Mouse (Mus musculus) forebrain, embryonic 15.5 days (tissue): ENCODE measurements at regions not wholly inside any gene's neighbourhood (a gene's known extent, or its start where the extent isn't known, plus 50 kb on each side); places are given as distances from the start of the nearest gene placed in this dataset.
A peak's percentile ranks its signal among the peaks of the same experiment; 100 is the strongest.

ENCODE experiments used
- ATAC-seq: fragments of 200-750 bp; cut with Nextera tagmentation; replicated peaks from 2 replicates; pipeline ENCODE4 v1.8.0; 2017; ENCODE audit warnings: mild to moderate bottlenecking, moderate TSS enrichment, moderate library complexity
- H3K27ac ChIP-seq: fragments of 300-500 bp; sonication (generic); replicated peaks from 2 replicates; pipeline ENCODE4 v1.5.1; 2015; ENCODE audit warnings: mild to moderate bottlenecking, inconsistent platforms
- H3K27me3 ChIP-seq: fragments of 300-500 bp; sonication (generic); 2 replicates; pipeline ENCODE4 v1.6.1; 2015; ENCODE audit warnings: inconsistent platforms
- H3K36me3 ChIP-seq: fragments of 300-500 bp; sonication (generic); 2 replicates; pipeline ENCODE4 v1.6.1; 2015; ENCODE audit warnings: mild to moderate bottlenecking, inconsistent platforms
- H3K4me1 ChIP-seq: fragments of 300-500 bp; sonication (generic); 2 replicates; pipeline ENCODE4 v1.6.1; 2015; ENCODE audit warnings: inconsistent platforms
- H3K4me2 ChIP-seq: fragments of 300-500 bp; sonication (generic); replicated peaks from 2 replicates; pipeline ENCODE4 v1.6.1; 2015; ENCODE audit warnings: mild to moderate bottlenecking, inconsistent platforms
- H3K4me3 ChIP-seq: fragments of 300-500 bp; sonication (generic); 2 replicates; pipeline ENCODE4 v1.5.1; 2015; ENCODE audit warnings: mild to moderate bottlenecking, inconsistent platforms
- H3K9ac ChIP-seq: fragments of 300-500 bp; sonication (generic); replicated peaks from 2 replicates; pipeline ENCODE4 v1.6.1; 2015; ENCODE audit warnings: mild to moderate bottlenecking, inconsistent platforms
- H3K9me3 ChIP-seq: fragments of 300-500 bp; sonication (generic); 2 replicates; pipeline ENCODE4 v1.6.1; 2016; ENCODE audit warnings: inconsistent platforms
- WGBS: fragments of 180-500 bp; shearing (Covaris S2); methylation state at CpG from one replicate; pipeline ENCODE4 v1.1.7; 2015; ENCODE audit warnings: mixed read lengths; 5-methylcytosine and 5-hydroxymethylcytosine counted together

GRCm38 (mm10) chr5:101100975-101101699, 255.6 kb downstream of the Gpat3 start:
- whole genome bisulfite sequencing = 88% methylated on average over 11 of the region's 11 CpGs
- Histone ChIP-seq H3K9ac (no peak overlapping the region), H3K36me3 (no peaks in the 10 kb centered on the region), H3K4me3 (no peak overlapping the region), H3K27me3 (no peaks in the 10 kb centered on the region), H3K4me1 (no peaks in the 10 kb centered on the region), H3K27ac (no peak overlapping the region), H3K9me3 (no peaks in the 10 kb centered on the region), H3K4me2 (no peak overlapping the region)
- ATAC-seq = no peak

GRCm38 (mm10) chr5:101091027-101091598, 245.6 kb downstream of the Gpat3 start:
- Histone ChIP-seq H3K4me2 (peak overlapping the region; percentile 43), H3K4me1 (peaks cover 18% of the 10 kb centered on the region), H3K36me3 (no peaks in the 10 kb centered on the region), H3K9me3 (no peaks in the 10 kb centered on the region), H3K27ac (peak overlapping the region; percentile 68), H3K9ac (peak overlapping the region; percentile 28), H3K4me3 (peak overlapping the region; percentile 30), H3K27me3 (no peaks in the 10 kb centered on the region)
- peak; percentile 87 for ATAC-seq
- 8% methylated on average over 21 of the region's 21 CpGs for WGBS

GRCm38 (mm10) chr5:101090415-101091026, 245.0 kb downstream of the Gpat3 start:
- Histone ChIP-seq H3K9ac (peak overlapping the region; percentile 28), H3K9me3 (no peaks in the 10 kb centered on the region), H3K36me3 (no peaks in the 10 kb centered on the region), H3K27ac (peak overlapping the region; percentile 68), H3K4me1 (peaks cover 18% of the 10 kb centered on the region), H3K27me3 (no peaks in the 10 kb centered on the region), H3K4me3 (peak overlapping the region; percentile 30; the same call in 1 of the 2 replicates), H3K4me2 (peak overlapping the region; percentile 43)
- ATAC-seq = peak; percentile 62
- 42% methylated on average over 7 of the region's 7 CpGs for WGBS

- H3K4me1 ChIP-seq = peaks cover 10% of the 10 kb centered on the region
- H3K9ac ChIP-seq = no peak overlapping the region
- H3K27ac ChIP-seq = no peak overlapping the region
- ATAC-seq = no peak
- no peaks in the 10 kb centered on the region for H3K9me3 ChIP-seq
- H3K27me3 ChIP-seq = no peaks in the 10 kb centered on the region
- H3K4me2 ChIP-seq = no peak overlapping the region
- no peak overlapping the region for H3K4me3 ChIP-seq
- 79% methylated on average over 3 of the region's 3 CpGs for whole genome bisulfite sequencing
- H3K36me3 ChIP-seq = no peaks in the 10 kb centered on the region
Measured at GRCm38 (mm10) chr5:101085199-101085598, 239.7 kb downstream of the Gpat3 start.

- Histone ChIP-seq H3K4me1 (peaks cover 9% of the 10 kb centered on the region), H3K4me2 (peak overlapping the region; percentile 30), H3K9me3 (no peaks in the 10 kb centered on the region), H3K4me3 (peak overlapping the region; percentile 6), H3K27ac (0 out of 2 replicates have a peak overlapping the region, but pooled peaks have one; percentile 4), H3K36me3 (no peaks in the 10 kb centered on the region), H3K27me3 (no peaks in the 10 kb centered on the region), H3K9ac (no peak overlapping the region)
- WGBS = 39% methylated on average over 20 of the region's 20 CpGs
- ATAC-seq = peak; percentile 55; the same call in 1 of the 2 replicates
Measured at GRCm38 (mm10) chr5:101082611-101083010, 237.1 kb downstream of the Gpat3 start.

- Histone ChIP-seq H3K9ac (no peak overlapping the region), H3K27me3 (no peaks in the 10 kb centered on the region), H3K4me1 (no peaks in the 10 kb centered on the region), H3K4me2 (no peak overlapping the region), H3K36me3 (no peaks in the 10 kb centered on the region), H3K4me3 (no peak overlapping the region), H3K9me3 (no peaks in the 10 kb centered on the region), H3K27ac (no peak overlapping the region)
- 78% methylated on average over 3 of the region's 3 CpGs for WGBS
- no peak for ATAC-seq
Measured at GRCm38 (mm10) chr5:101064308-101064707, 218.8 kb downstream of the Gpat3 start.

- 95% methylated on average over 4 of the region's 4 CpGs for WGBS
- H3K9me3 ChIP-seq = no peaks in the 10 kb centered on the region
- no peak overlapping the region for H3K27ac ChIP-seq
- H3K9ac ChIP-seq = no peak overlapping the region
- H3K4me2 ChIP-seq = no peak overlapping the region
- no peaks in the 10 kb centered on the region for H3K4me1 ChIP-seq
- H3K27me3 ChIP-seq = no peaks in the 10 kb centered on the region
- H3K4me3 ChIP-seq = no peak overlapping the region
- no peaks in the 10 kb centered on the region for H3K36me3 ChIP-seq
- no peak for ATAC-seq
Measured at GRCm38 (mm10) chr5:101063254-101063653, 217.7 kb downstream of the Gpat3 start.

- no peak for ATAC-seq
- Histone ChIP-seq H3K9ac (no peak overlapping the region), H3K27me3 (no peaks in the 10 kb centered on the region)
Measured at GRCm38 (mm10) chr5:101051591-101051990, 206.1 kb downstream of the Gpat3 start.

GRCm38 (mm10) chr5:101040488-101040887, 195.0 kb downstream of the Gpat3 start:
- Histone ChIP-seq H3K9ac (no peak overlapping the region), H3K4me1 (no peaks in the 10 kb centered on the region), H3K27ac (no peak overlapping the region), H3K27me3 (no peaks in the 10 kb centered on the region), H3K4me2 (no peak overlapping the region), H3K9me3 (no peaks in the 10 kb centered on the region), H3K4me3 (no peak overlapping the region), H3K36me3 (no peaks in the 10 kb centered on the region)
- no peak for ATAC-seq
- WGBS = 81% methylated on average over 9 of the region's 9 CpGs

More at GRCm38 (mm10) chr5:101051591-101051990, 206.1 kb downstream of the Gpat3 start:
- Histone ChIP-seq H3K27ac (no peak overlapping the region), H3K4me2 (no peak overlapping the region), H3K9me3 (no peaks in the 10 kb centered on the region), H3K4me1 (no peaks in the 10 kb centered on the region), H3K4me3 (no peak overlapping the region), H3K36me3 (no peaks in the 10 kb centered on the region)
- WGBS = 55% methylated on average over 7 of the region's 7 CpGs

- no peak overlapping the region for H3K27ac ChIP-seq
- no peak overlapping the region for H3K4me2 ChIP-seq
- WGBS = 75% methylated on average over 16 of the region's 16 CpGs
- ATAC-seq = no peak
- H3K9ac ChIP-seq = no peak overlapping the region
- H3K27me3 ChIP-seq = no peaks in the 10 kb centered on the region
- no peak overlapping the region for H3K4me3 ChIP-seq
- H3K4me1 ChIP-seq = no peaks in the 10 kb centered on the region
- no peaks in the 10 kb centered on the region for H3K36me3 ChIP-seq
- H3K9me3 ChIP-seq = no peaks in the 10 kb centered on the region
Measured at GRCm38 (mm10) chr5:101032968-101033367, 187.5 kb downstream of the Gpat3 start.

- no peaks in the 10 kb centered on the region for H3K27me3 ChIP-seq
- no peaks in the 10 kb centered on the region for H3K9me3 ChIP-seq
- H3K4me2 ChIP-seq = no peak overlapping the region
- no peak overlapping the region for H3K9ac ChIP-seq
- H3K27ac ChIP-seq = no peak overlapping the region; the same call in 1 of the 2 replicates
- no peaks in the 10 kb centered on the region for H3K36me3 ChIP-seq
- no peak overlapping the region for H3K4me3 ChIP-seq
- WGBS = 36% methylated on average over 12 of the region's 12 CpGs
- no peaks in the 10 kb centered on the region for H3K4me1 ChIP-seq
- ATAC-seq = no peak
Measured at GRCm38 (mm10) chr5:101032147-101032900, 186.8 kb downstream of the Gpat3 start.

- peaks cover 8% of the 10 kb centered on the region for H3K4me1 ChIP-seq
- 85% methylated on average over 5 of the region's 5 CpGs for WGBS
- H3K27me3 ChIP-seq = no peaks in the 10 kb centered on the region
- no peak overlapping the region for H3K27ac ChIP-seq
- no peak overlapping the region for H3K9ac ChIP-seq
- H3K36me3 ChIP-seq = no peaks in the 10 kb centered on the region
- H3K4me3 ChIP-seq = no peak overlapping the region
- ATAC-seq = no peak
- no peak overlapping the region for H3K4me2 ChIP-seq
- no peaks in the 10 kb centered on the region for H3K9me3 ChIP-seq
Measured at GRCm38 (mm10) chr5:101024796-101025195, 179.3 kb downstream of the Gpat3 start.
